13 mouse cellular contexts compared by ENCODE assay signal in genomic region chr19:21050994-21051721, GRCm38 (mm10).
DNase-seq lines count a peak whose midpoint lies in the region; ATAC-seq lines count a peak whose summit lies in the region.
"Had no signal": no experiment of that assay in that cellular context is flagged by ENCODE, and none has a peak within 500 bp of the region (broad histone marks: within the 10 kb centered on the region; RNA-seq: fewer than 3 reads in every experiment).

No protein-coding gene starts in this region.

- no peaks in the 10 kb centered on the region for H3K27me3 ChIP-seq in limb, embryonic 15.5 days
- no peaks in the 10 kb centered on the region for H3K27me3 ChIP-seq in limb, embryonic 10.5 days (ENCODE audit: low read depth, poor library complexity, severe bottlenecking)
- H3K27me3 ChIP-seq in kidney, embryonic 16.5 days (ENCODE audit: insufficient read depth, low read length): no peaks in the 10 kb centered on the region
- H3K27me3 ChIP-seq in stomach, embryonic 15.5 days (replicated peaks): no peaks in the 10 kb centered on the region
- no peaks in the 10 kb centered on the region for H3K27me3 ChIP-seq in neural tube, embryonic 15.5 days (replicated peaks)
- no peaks in the 10 kb centered on the region for H3K27me3 ChIP-seq in forebrain, embryonic 13.5 days
- H3K27me3 ChIP-seq: hindbrain, embryonic 12.5 days had no signal

- no peak overlapping the region for H3K9ac ChIP-seq in limb, embryonic 15.5 days
- no peak overlapping the region for H3K9ac ChIP-seq in kidney, embryonic 16.5 days (replicated peaks; ENCODE audit: low read length)
- no peak overlapping the region for H3K9ac ChIP-seq in stomach, embryonic 15.5 days
- H3K9ac ChIP-seq in neural tube, embryonic 15.5 days (replicated peaks): no peak overlapping the region
- no peak overlapping the region for H3K9ac ChIP-seq in forebrain, embryonic 13.5 days
- H3K9ac ChIP-seq: forebrain, postnatal 0 days; hindbrain, embryonic 12.5 days had no signal

- no peak overlapping the region for H3K4me3 ChIP-seq in limb, embryonic 15.5 days
- H3K4me3 ChIP-seq in limb, embryonic 10.5 days: no peak overlapping the region
- H3K4me3 ChIP-seq in kidney, embryonic 16.5 days (ENCODE audit: low read length): no peak overlapping the region
- H3K4me3 ChIP-seq in stomach, embryonic 15.5 days (replicated peaks): no peak overlapping the region
- H3K4me3 ChIP-seq in neural tube, embryonic 15.5 days (replicated peaks): no peak overlapping the region
- H3K4me3 ChIP-seq in forebrain, embryonic 13.5 days: no peak overlapping the region
- H3K4me3 ChIP-seq: hindbrain, embryonic 12.5 days had no signal

- no peaks in the 10 kb centered on the region for H3K9me3 ChIP-seq in limb, embryonic 15.5 days
- no peaks in the 10 kb centered on the region for H3K9me3 ChIP-seq in limb, embryonic 10.5 days (replicated peaks)
- no peaks in the 10 kb centered on the region for H3K9me3 ChIP-seq in kidney, embryonic 16.5 days (ENCODE audit: low read length)
- H3K9me3 ChIP-seq in stomach, embryonic 15.5 days: no peaks in the 10 kb centered on the region
- H3K9me3 ChIP-seq in neural tube, embryonic 15.5 days (replicated peaks): no peaks in the 10 kb centered on the region
- no peaks in the 10 kb centered on the region for H3K9me3 ChIP-seq in forebrain, embryonic 13.5 days (replicated peaks)
- H3K9me3 ChIP-seq: hindbrain, embryonic 12.5 days had no signal

- 0 out of 2 replicates have a peak overlapping the region, but pooled peaks have one; percentile 22 for H3K27ac ChIP-seq in limb, embryonic 15.5 days
- no peak overlapping the region for H3K27ac ChIP-seq in limb, embryonic 10.5 days
- no peak overlapping the region for H3K27ac ChIP-seq in kidney, embryonic 16.5 days (ENCODE audit: low read length)
- peak overlapping the region; percentile 48; the same call in 1 of the 2 replicates for H3K27ac ChIP-seq in stomach, embryonic 15.5 days
- no peak overlapping the region for H3K27ac ChIP-seq in neural tube, embryonic 15.5 days (replicated peaks)
- H3K27ac ChIP-seq in forebrain, embryonic 13.5 days: no peak overlapping the region
- H3K27ac ChIP-seq: hindbrain, embryonic 12.5 days had no signal

- peak; percentile 55; the same call in 1 of the 2 replicates for ATAC-seq in cerebellum, adult (ENCODE audit: insufficient number of reproducible peaks, low FRiP score, low TSS enrichment)
- ATAC-seq in limb, embryonic 15.5 days (ENCODE audit: insufficient number of reproducible peaks, low FRiP score, low TSS enrichment, low read depth): no peak
- ATAC-seq in kidney, embryonic 16.5 days (ENCODE audit: low FRiP score, low TSS enrichment): peak; percentile 19; the same call in 1 of the 2 replicates
- no peak for ATAC-seq in stomach, embryonic 15.5 days (ENCODE audit: insufficient read depth, low FRiP score, low read depth)
- ATAC-seq in neural tube, embryonic 15.5 days (ENCODE audit: low FRiP score): no peak
- ATAC-seq in forebrain, embryonic 13.5 days: no peak
- ATAC-seq: forebrain, postnatal 0 days had no signal

- no peak overlapping the region for H3K4me2 ChIP-seq in limb, embryonic 15.5 days
- H3K4me2 ChIP-seq in kidney, embryonic 16.5 days (replicated peaks; ENCODE audit: low read depth, low read length): no peak overlapping the region
- H3K4me2 ChIP-seq in stomach, embryonic 15.5 days: no peak overlapping the region
- no peak overlapping the region for H3K4me2 ChIP-seq in neural tube, embryonic 15.5 days
- no peak overlapping the region for H3K4me2 ChIP-seq in forebrain, embryonic 13.5 days
- H3K4me2 ChIP-seq: hindbrain, embryonic 12.5 days had no signal

- peaks cover 7% of the 10 kb centered on the region; the same call in 1 of the 2 replicates for H3K4me1 ChIP-seq in limb, embryonic 15.5 days
- H3K4me1 ChIP-seq in limb, embryonic 10.5 days: no peaks in the 10 kb centered on the region
- H3K4me1 ChIP-seq in kidney, embryonic 16.5 days (ENCODE audit: insufficient read depth, low read length): 0 out of 2 replicates have a peak, but pooled peaks cover 5% of the 10 kb centered on the region
- H3K4me1 ChIP-seq in stomach, embryonic 15.5 days: 0 out of 2 replicates have a peak, but pooled peaks cover 3% of the 10 kb centered on the region
- no peaks in the 10 kb centered on the region for H3K4me1 ChIP-seq in neural tube, embryonic 15.5 days
- no peaks in the 10 kb centered on the region for H3K4me1 ChIP-seq in forebrain, embryonic 13.5 days
- H3K4me1 ChIP-seq: hindbrain, embryonic 12.5 days had no signal

- H3K36me3 ChIP-seq in limb, embryonic 15.5 days: no peaks in the 10 kb centered on the region
- no peaks in the 10 kb centered on the region for H3K36me3 ChIP-seq in limb, embryonic 10.5 days
- H3K36me3 ChIP-seq in kidney, embryonic 16.5 days (ENCODE audit: insufficient read depth, low read length): no peaks in the 10 kb centered on the region
- H3K36me3 ChIP-seq in stomach, embryonic 15.5 days: no peaks in the 10 kb centered on the region
- no peaks in the 10 kb centered on the region for H3K36me3 ChIP-seq in neural tube, embryonic 15.5 days
- H3K36me3 ChIP-seq in forebrain, embryonic 13.5 days (ENCODE audit: poor library complexity, severe bottlenecking): no peaks in the 10 kb centered on the region
- H3K36me3 ChIP-seq: hindbrain, embryonic 12.5 days had no signal

- DNase-seq in cerebellum, postnatal 10 days: no peak
- DNase-seq in limb, embryonic 10.5 days (ENCODE audit: low spot score): no peak
- DNase-seq: cerebellum, adult 18-20 months; forebrain, postnatal 0 days; lung, postnatal 4 days; thymus, postnatal 25 days had no signal

- 63% methylated on average over 9 of the region's 9 CpGs for WGBS in limb, embryonic 15.5 days
- 76% methylated on average over 9 of the region's 9 CpGs for WGBS in limb, embryonic 10.5 days
- 51% methylated on average over 9 of the region's 9 CpGs for WGBS in kidney, embryonic 16.5 days
- WGBS in stomach, embryonic 15.5 days: 61% methylated on average over 9 of the region's 9 CpGs
- WGBS in neural tube, embryonic 15.5 days: 85% methylated on average over 9 of the region's 9 CpGs
- WGBS in forebrain, embryonic 13.5 days: 89% methylated on average over 9 of the region's 9 CpGs

Comparison
In these comparisons a context has a peak if more than half of its experiments do, and no peak if none do; other contexts are left out.
1. H3K27ac ChIP-seq: peak in limb, embryonic 15.5 days (single experiment) and stomach, embryonic 15.5 days (single experiment); none in limb, embryonic 10.5 days (single experiment), kidney, embryonic 16.5 days (single experiment), neural tube, embryonic 15.5 days (single experiment) and forebrain, embryonic 13.5 days (single experiment).
2. ATAC-seq: peak in cerebellum, adult (single experiment) and kidney, embryonic 16.5 days (single experiment); none in limb, embryonic 15.5 days (single experiment), stomach, embryonic 15.5 days (single experiment), neural tube, embryonic 15.5 days (single experiment) and forebrain, embryonic 13.5 days (single experiment).